8 mouse cellular contexts compared by ENCODE assay signal in the genomic region with DNA sequence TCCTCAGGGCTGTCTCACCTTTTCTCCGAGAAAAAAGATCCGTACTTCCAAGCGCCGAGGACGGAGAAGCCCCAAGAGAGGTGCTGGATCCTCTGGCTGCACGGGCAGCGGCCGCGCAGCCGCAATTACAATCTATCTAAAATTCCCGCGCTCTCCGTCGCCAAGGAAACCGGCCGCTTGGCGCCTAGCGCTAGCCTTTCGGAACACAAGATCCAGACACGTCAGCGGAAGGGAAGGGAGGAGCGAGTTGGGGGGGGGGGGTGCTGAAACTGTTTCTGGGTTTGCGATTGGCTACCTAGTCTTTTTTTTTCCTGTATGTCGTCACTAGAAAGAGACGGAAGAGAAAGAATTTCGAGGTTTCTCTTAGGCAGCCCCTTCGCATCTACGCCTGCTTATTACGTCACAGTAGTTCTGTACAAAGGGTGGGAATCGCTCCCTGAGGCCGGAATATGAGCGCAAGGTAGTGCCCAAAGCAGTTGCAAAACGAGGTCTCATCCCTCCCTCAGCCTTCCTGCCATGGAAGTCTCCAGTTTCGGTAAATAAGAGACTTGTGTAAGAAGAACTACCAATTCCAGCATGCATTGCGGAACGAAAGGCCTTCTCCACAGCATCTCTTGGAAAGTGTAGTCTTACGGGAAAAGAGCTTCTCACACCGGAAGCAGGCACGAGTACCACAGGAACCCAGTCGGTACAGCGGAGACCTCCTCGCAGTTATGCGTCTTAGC. TPM values are rescaled to one million over a fixed set of nuclear protein-coding genes. Genes with fewer than 3 reads are reported as not detected.
A peak's percentile ranks its signal among the peaks of the same experiment; 100 is the strongest.
DNase-seq lines count a peak whose midpoint lies in the region; ATAC-seq and TF ChIP-seq lines count a peak whose summit lies in the region.

Gene Brca1 (minus strand): TSS at position 205 of the 725 bp plus-strand sequence.
Gene Nbr1 (plus strand): TSS at position 399 of the 725 bp plus-strand sequence.

- H3K79me2 ChIP-seq in heart, adult 2 months (replicated peaks; ENCODE audit: control insufficient read depth, insufficient read depth, low read length), result 0 out of 2 replicates have a peak, but pooled peaks cover 2% of the 10 kb centered on the region

- DNase-seq in 3T3-L1 (ENCODE audit: low read depth, low spot score), result peak; percentile 99
- DNase-seq in adrenal gland, postnatal 4 days (ENCODE audit: low spot score in 2 of 2), result peak; percentile 79 to 91
- DNase-seq in embryonic facial prominence, embryonic 14.5 days (ENCODE audit: low spot score), result peak; percentile 99
- peak; percentile 89 to 94 for DNase-seq in heart, adult 2 months
- peak; percentile 90 to 92 for DNase-seq in kidney, adult 8-10 months
- peak; percentile 86 to 96 for DNase-seq in spleen, postnatal 10 days (ENCODE audit: low spot score in 2 of 2)

- intact Hi-C loops in heart, adult 2 months (cut with DNase I), result loop anchor here (2.0 to 10.0 kb wide), 3 partner anchors 75 to 227 kb away; partner anchors contain the start of genes Aoc2, Rdm1 and Vat1

- TF ChIP-seq CTCF in heart, adult 2 months (IDR thresholded peaks at IDR 0.05), result peak; percentile 13; the same call in 1 of the 2 replicates

- H3K36me3 ChIP-seq in embryonic facial prominence, embryonic 14.5 days (ENCODE audit: control insufficient read depth, insufficient read depth, low read length), result peaks cover 23% of the 10 kb centered on the region; the same call in 1 of the 2 replicates
- H3K36me3 ChIP-seq in heart, adult 2 months (ENCODE audit: control insufficient read depth, insufficient read depth, low read length), result peaks cover 22% of the 10 kb centered on the region
- peaks cover 24% of the 10 kb centered on the region for H3K36me3 ChIP-seq in limb, embryonic 13.5 days
- no peaks in the 10 kb centered on the region for H3K36me3 ChIP-seq in midbrain, embryonic 16.5 days (ENCODE audit: control insufficient read depth, insufficient read depth, low read length)

- peaks cover 9% of the 10 kb centered on the region; the same call in 1 of the 2 replicates for H3K4me1 ChIP-seq in embryonic facial prominence, embryonic 14.5 days (ENCODE audit: control insufficient read depth, insufficient read depth, low read length)
- peaks cover 2% of the 10 kb centered on the region; the same call in 1 of the 2 replicates for H3K4me1 ChIP-seq in heart, adult 2 months (ENCODE audit: control insufficient read depth, insufficient read depth, low read length)
- peaks cover 24% of the 10 kb centered on the region for H3K4me1 ChIP-seq in limb, embryonic 13.5 days
- peaks cover 28% of the 10 kb centered on the region for H3K4me1 ChIP-seq in midbrain, embryonic 16.5 days (ENCODE audit: control insufficient read depth, insufficient read depth, low read length)

- peak within 1 kb of the TSS; percentile 74 for H3K4me2 ChIP-seq in embryonic facial prominence, embryonic 14.5 days (ENCODE audit: low read depth, low read length)
- peak within 1 kb of the TSS; percentile 85 for H3K4me2 ChIP-seq in limb, embryonic 13.5 days (replicated peaks)
- H3K4me2 ChIP-seq in midbrain, embryonic 16.5 days (ENCODE audit: low read length), result peak within 1 kb of the TSS; percentile 75

- under 1% methylated on average over 43 of the region's 43 CpGs for WGBS in embryonic facial prominence, embryonic 14.5 days
- under 1% methylated on average over 43 of the region's 43 CpGs for WGBS in heart, adult 2 months
- WGBS in limb, embryonic 13.5 days, result under 1% methylated on average over 43 of the region's 43 CpGs
- under 1% methylated on average over 41 of the region's 43 CpGs for WGBS in midbrain, embryonic 16.5 days

- peak within 1 kb of the TSS; percentile 78 for H3K4me3 ChIP-seq in embryonic facial prominence, embryonic 14.5 days (ENCODE audit: low read depth, low read length)
- H3K4me3 ChIP-seq in heart, adult 2 months, result peak within 1 kb of the TSS; percentile 77
- peak within 1 kb of the TSS; percentile 81 for H3K4me3 ChIP-seq in limb, embryonic 13.5 days
- H3K4me3 ChIP-seq in midbrain, embryonic 16.5 days (ENCODE audit: low read depth, low read length), result peak within 1 kb of the TSS; percentile 61

- peak within 1 kb of the TSS; percentile 87 for H3K9ac ChIP-seq in embryonic facial prominence, embryonic 14.5 days (ENCODE audit: low read depth, low read length)
- H3K9ac ChIP-seq in heart, adult 2 months (ENCODE audit: low read depth, low read length), result peak within 1 kb of the TSS; percentile 77
- peak within 1 kb of the TSS; percentile 84 for H3K9ac ChIP-seq in limb, embryonic 13.5 days
- H3K9ac ChIP-seq in midbrain, embryonic 16.5 days (ENCODE audit: low read depth, low read length), result peak within 1 kb of the TSS; percentile 65

- H3K9me3 ChIP-seq in embryonic facial prominence, embryonic 14.5 days (ENCODE audit: control insufficient read depth, low read length), result no peaks in the 10 kb centered on the region
- H3K9me3 ChIP-seq in limb, embryonic 13.5 days, result no peaks in the 10 kb centered on the region
- H3K9me3 ChIP-seq in midbrain, embryonic 16.5 days (replicated peaks; ENCODE audit: control insufficient read depth, low read length, poor library complexity, severe bottlenecking), result no peaks in the 10 kb centered on the region

- TF ChIP-seq EP300 in heart, adult 2 months (IDR thresholded peaks at IDR 0.05; ENCODE audit: insufficient read depth, low read depth, low read length), result peak; percentile 23; the same call in 1 of the 2 replicates

- peak; percentile 80 for ATAC-seq in embryonic facial prominence, embryonic 14.5 days (ENCODE audit: low read depth)
- ATAC-seq in limb, embryonic 13.5 days (ENCODE audit: low FRiP score, low read depth), result peak; percentile 82
- ATAC-seq in midbrain, embryonic 16.5 days, result peak; percentile 85

- peak within 1 kb of the TSS; percentile 88 for H3K27ac ChIP-seq in embryonic facial prominence, embryonic 14.5 days (replicated peaks; ENCODE audit: low read depth, low read length)
- peak within 1 kb of the TSS; percentile 99 for H3K27ac ChIP-seq in heart, adult 2 months
- H3K27ac ChIP-seq in limb, embryonic 13.5 days, result peak within 1 kb of the TSS; percentile 90
- peak within 1 kb of the TSS; percentile 97 for H3K27ac ChIP-seq in midbrain, embryonic 16.5 days (ENCODE audit: low read length)

- TF ChIP-seq POLR2A in heart, adult 2 months (IDR thresholded peaks at IDR 0.05; ENCODE audit: insufficient read depth, low read depth, low read length), result no peak

- no peaks in the 10 kb centered on the region for H3K27me3 ChIP-seq in embryonic facial prominence, embryonic 14.5 days (replicated peaks; ENCODE audit: control insufficient read depth, insufficient read depth, low read length)
- H3K27me3 ChIP-seq in heart, adult 2 months (ENCODE audit: control insufficient read depth, insufficient read depth, low read length), result no peaks in the 10 kb centered on the region
- no peaks in the 10 kb centered on the region for H3K27me3 ChIP-seq in limb, embryonic 13.5 days
- H3K27me3 ChIP-seq in midbrain, embryonic 16.5 days (ENCODE audit: control insufficient read depth, insufficient read depth, low read depth, low read length), result no peaks in the 10 kb centered on the region

RNA-seq across cellular contexts. Expression of gene Brca1, which starts in this region (rescaled TPM):
- 10 to 100 TPM; 16.6 to 18.9 TPM for total RNA-seq in adrenal gland, postnatal 4 days (2021)
- 10.4 and 11.3 TPM in 2 replicates for polyA plus RNA-seq in embryonic facial prominence, embryonic 14.5 days (2014; fragmentation: Nextera tagmentation; extraction: Ambion mirVana)
- total RNA-seq in heart, adult 2 months (2021), result under 1 TPM; 0.18 to 0.63 TPM
- polyA plus RNA-seq in heart, adult 2 months (2012; rRNA removed), result 0.06 and 0.20 TPM in 2 replicates
- polyA plus RNA-seq in limb, embryonic 13.5 days (2015; fragmentation: Nextera tagmentation; extraction: Ambion mirVana), result 12.1 and 13.6 TPM in 2 replicates
- polyA plus RNA-seq in midbrain, embryonic 16.5 days (2015; fragmentation: Nextera tagmentation; extraction: Ambion mirVana), result 1.9 TPM in 2 replicates

RNA-seq across cellular contexts. Expression of gene Nbr1, which starts in this region (rescaled TPM):
- 100 to 1,000 TPM; 167 to 227 TPM for total RNA-seq in adrenal gland, postnatal 4 days (2021)
- polyA plus RNA-seq in embryonic facial prominence, embryonic 14.5 days (2014; fragmentation: Nextera tagmentation; extraction: Ambion mirVana), result 63.6 and 70.6 TPM in 2 replicates
- 10 to 100 TPM; 86.2 to 98.9 TPM for total RNA-seq in heart, adult 2 months (2021)
- polyA plus RNA-seq in heart, adult 2 months (2012; rRNA removed), result 77.3 and 99.6 TPM in 2 replicates
- polyA plus RNA-seq in limb, embryonic 13.5 days (2015; fragmentation: Nextera tagmentation; extraction: Ambion mirVana), result 70.9 and 78.1 TPM in 2 replicates
- 98.4 and 108 TPM in 2 replicates for polyA plus RNA-seq in midbrain, embryonic 16.5 days (2015; fragmentation: Nextera tagmentation; extraction: Ambion mirVana)

Comparison
In these comparisons a context has a peak if more than half of its experiments do, and no peak if none do; other contexts are left out.
1. Peak in every context shown above with its lines: DNase-seq, ATAC-seq, H3K4me3 ChIP-seq and H3K27ac ChIP-seq.
2. RNA of gene Brca1 (total RNA-seq): 16.6 to 18.9 TPM in adrenal gland, postnatal 4 days; 0.18 to 0.63 TPM in heart, adult 2 months; every median in the first group is over 10 times any median in the second.